Mouse (Mus musculus): ENCODE measurements around the gene Igsf8.

Igsf8 gene

DNA sequence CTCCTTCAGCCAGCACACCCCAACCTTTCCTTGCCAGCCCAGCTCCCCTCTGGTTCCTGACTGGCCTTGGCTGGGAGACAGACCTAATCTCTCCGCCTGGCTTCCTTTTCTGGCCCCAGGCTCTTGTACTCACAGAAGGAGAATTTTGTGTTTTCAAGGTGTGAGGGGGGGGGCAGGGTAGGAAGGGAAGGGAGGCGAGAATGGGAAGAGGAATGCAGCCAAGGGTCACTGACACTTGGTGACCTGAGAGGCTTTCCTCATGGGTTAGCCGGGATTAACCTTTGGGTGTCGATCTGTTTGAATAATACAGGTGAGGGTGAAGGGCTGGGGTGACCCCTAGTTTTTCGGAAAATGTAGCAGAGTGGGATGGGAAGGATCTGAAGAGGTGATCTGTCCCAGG is 12.7 kb downstream of the Igsf8 start:
- DNase-seq: no peak

DNA sequence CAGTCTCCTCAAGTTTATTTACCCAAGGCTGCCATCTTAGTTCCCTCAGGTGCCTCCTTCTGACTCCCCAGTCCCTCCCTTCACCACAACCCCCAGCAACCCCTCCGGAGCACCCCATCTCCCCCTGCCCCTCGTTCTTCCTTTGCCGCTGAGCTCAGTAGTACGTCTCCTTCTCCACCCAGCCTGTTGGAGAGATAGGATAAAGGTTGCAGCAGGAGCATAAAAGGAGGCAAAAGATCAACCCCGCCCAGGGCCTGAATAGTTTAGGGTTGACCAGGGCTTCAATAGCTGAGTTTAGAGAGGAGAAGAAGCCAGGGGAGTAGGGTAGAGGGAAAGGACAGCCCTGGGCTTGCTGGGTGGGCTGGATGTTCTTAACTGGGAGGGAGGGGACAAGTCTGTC is 13.1 kb downstream of the Igsf8 start:
- no peak for DNase-seq

DNA sequence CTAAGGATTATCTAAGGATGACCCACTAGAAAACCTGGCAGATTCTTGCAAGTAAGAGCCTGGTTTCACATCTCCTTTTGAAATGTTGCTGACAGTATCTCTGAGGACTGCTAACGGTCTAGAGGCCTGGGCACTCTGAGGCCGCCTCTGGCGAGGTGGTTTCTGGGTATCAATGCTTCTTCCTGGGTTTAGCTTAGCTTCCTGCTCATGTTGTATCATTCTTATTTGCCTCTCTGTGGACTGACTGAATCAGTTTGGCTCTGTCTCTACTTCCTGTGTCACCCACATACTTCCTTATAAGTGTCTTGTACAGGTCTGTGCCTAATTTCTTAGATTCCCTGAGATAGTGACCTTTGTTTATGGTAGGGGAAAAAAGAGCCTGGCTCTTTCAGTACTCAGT is 15.7 kb downstream of the Igsf8 start:
- no peak for DNase-seq

DNA sequence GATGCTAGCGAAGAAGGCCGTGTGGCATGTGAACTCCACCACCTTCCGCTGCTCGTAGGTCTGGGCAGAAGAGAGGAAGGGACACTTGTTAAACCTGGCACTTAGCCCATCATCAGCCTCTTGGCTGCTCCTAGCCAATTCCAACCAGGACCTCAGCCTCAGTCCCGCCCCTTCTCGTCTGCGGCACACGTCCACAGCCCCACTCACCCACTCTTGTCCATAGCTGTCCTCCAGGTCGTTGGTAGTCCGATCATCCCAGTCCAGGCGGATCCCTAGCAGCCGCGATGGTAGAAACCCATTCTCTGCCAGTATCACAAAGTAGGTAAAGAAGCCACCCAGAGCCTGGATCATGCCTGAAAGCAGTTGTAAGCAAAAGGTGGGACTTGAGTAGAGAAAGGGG is 16.9 kb downstream of the Igsf8 start:
- DNase-seq: no peak

DNA sequence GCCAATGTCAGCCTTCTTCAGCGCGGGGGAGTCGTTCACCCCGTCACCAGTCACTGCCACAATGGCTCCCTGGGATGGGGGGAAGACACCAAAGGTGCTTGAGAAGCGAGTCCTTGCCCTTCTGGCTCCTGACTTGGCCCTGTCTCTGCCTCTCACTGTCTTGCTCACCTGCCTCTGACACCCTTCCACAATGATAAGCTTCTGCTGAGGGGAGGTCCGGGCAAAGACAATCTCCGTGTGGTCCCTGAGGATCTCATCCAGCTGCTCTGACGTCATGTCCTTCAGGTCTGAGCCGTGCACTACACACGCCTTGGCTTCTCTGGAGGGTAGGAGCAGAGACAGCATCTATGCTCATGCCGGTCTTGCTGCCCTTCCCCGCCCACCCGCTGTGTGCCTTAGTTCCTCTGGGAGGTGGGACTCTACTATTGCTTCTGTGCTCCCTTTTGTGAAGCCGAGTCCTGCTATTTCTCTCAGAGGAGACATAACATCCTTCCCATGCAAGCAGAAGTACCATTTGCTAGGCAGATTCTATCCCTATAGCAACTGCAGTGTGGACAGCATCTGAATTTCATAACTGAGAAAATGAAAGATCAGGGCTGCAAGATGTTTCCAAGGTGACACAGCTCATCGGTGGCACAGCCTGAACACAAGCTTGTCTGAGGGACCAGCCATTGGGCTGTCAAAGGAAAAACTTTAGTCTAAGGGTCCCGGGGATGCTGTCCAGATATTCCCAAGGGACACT is 18.5 kb downstream of the Igsf8 start:
- DNase-seq: no peak

DNA sequence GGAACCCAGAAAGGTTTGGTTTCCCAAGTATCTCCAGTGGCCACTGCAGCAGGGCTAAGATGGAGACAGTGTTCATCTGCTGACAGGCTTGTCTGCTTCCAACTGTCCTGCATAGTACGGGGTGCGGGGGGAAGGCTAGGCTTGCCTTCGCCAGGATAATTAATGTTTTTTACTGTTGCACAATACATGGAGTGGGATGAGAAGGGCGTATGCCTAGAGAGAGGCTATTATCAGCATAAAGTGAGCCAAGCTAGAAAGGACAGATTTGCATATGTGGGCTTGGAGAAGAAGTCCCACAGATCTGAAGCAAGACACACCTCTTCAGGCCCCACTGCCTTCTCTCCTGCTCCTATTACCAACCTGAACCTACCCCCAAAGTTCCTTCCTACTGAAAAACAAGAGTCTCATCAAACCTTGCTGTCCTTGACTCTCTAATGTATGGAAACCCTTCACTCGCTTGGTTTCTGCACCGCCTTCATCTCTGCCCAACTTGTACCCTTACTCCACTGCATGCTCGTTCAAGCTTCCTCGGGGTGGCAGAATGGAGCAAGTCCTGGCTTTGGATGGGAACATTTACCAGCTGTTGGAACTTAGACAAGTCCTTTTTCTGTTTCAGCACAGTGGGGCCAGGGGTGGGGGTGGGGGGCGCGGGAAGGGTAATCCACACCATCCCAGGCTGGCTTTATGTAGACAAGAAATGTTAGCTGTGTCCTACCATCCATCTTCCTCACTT is 20.2 kb downstream of the Igsf8 start:
- DNase-seq: no peak

DNA sequence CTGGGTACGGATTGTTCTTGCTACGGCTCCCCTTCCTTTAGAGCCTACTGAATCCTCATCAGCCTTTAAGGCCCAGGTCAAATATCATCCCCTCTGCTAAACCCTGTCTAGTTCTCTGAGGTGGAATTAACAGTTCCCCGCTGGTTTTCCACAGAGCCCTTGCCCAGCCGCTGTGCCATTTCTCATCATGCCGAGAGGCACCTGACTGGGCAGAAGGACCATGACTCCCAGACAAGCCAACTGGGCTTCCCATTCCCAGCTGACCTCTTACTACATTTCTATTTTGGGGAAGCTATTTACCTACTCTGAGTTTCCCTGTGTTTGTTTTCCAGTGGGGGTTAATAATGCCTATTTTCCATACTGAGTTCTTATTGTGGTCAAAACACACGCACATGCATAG is 21.6 kb downstream of the Igsf8 start:
- no peak for DNase-seq

DNA sequence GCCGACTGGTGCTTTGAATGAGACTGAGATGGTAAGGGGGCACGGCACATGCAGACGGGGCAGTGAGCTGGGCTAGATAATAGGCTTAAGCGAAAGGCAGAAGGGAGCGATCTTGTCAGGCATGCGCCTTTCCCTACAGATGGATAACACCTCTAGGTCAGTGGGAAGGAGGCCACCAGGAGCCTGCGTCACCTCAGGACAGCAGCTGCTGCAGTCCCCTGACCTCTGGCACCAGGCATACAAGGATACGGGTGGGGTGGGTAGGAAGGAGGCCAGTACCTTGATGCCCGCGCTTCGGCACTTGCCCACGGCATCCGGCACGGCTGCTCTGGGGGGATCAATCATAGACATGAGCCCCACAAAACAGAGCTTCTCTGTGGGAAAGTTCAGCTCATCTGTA is 22.8 kb downstream of the Igsf8 start:
- DNase-seq: no peak

DNA sequence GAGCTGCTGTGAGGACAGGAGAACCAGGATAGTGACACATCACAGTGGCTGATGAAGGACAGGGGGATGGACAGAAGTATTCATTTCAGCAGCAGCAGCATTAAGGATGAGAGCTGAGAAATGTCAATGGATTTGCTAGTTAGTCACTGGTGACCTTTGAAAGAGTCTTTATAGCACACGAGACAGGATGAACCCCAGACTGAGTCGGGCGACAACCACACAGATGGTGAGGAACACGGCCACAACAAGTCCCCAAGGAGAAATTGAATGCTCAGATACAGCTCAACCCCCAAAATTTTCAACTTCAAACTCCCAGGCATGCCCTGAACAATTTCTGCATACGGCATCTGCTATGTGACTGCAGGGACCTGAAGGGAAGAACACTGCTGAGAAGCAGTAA is 25.3 kb downstream of the Igsf8 start:
- no peak for DNase-seq

DNA sequence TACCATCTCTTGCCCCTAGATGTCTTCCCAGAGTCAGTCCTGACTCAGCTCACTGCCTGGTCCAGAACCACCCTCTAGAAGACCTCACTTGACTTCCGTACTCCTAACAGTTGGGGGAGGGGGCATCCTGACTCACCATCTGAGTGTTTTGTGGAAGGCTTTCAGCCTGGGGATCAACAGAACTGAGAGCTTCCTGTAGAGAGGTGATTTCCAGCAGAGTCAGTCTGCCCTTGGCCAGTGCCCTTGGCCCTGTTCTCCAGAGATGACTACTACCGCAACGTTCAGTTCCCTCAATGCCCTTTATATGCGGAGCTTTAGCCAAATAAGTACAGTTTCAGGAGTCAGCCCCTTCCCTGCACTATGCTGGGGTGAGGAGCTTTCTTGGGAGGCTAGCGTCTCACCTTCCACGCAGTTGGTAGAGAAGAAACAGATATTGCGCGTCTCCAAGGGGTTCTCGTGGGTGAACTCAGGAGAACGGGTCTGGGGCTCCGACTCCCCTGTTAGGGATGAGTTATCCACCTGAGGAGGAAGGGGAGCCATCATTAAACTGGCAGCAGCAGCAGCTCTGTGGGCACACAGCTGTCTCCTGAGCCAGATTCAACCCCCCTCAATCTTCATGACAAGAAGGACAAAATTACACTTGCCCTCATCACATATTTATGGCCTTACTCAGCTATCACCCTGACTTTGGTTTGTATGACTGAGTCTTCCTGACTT is 27.6 kb downstream of the Igsf8 start:
- DNase-seq: no peak

DNA sequence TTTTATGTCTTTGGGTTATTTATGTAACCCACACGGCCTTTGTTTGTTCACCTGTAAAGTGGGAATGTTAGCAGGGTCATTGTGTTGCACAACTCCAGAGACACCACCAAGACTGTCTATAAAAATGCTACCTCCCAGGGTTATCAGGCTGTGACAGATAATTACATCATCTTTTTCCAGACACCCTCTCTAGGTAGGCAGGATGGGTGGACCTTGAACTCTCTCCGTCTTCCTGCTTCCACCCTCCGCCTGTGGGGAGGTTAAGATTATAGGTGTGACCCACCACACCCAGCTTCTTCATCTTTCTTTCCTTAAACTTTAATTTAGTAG is 28.1 kb downstream of the Igsf8 start:
- no peak for DNase-seq

DNA sequence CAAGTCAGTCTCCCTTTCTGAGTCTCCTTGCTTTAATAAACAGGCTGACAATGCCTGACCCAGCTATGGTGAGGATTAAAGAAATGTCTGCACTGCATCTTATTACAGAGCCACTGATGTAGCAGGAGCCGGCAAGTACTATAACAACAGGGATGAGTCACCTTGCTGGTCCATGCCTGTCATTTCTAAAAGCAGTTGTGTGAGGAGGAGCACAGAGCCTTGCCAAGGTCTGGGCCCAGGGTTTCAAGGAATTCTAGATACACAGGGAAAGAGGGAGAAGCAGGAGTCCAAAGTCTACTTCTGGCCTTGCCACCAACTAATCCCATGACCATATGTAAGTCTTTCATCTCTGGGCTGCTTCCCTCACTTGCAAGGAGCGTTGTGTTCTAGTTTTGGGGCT is 31.4 kb downstream of the Igsf8 start:
- no peak for DNase-seq

DNA sequence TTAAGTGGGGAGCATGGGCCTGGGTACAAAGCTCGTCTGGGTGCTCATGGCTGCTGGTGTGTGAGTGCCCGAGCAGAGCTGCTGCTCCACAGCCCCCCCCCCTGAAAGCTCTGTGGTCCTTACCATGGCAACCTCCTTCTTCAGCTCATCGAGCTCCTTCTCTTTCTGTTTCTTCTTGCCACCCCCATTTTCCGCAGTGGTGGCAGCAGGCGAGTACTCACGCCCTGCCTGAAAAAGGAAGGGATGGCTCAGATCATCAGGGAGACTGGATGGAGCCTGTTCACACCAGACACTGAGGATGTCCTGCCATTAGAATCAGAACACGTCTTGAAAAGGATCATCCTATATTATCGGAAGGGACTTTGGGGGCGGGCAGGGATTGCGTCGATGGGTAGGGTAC is 32.0 kb downstream of the Igsf8 start:
- no peak for DNase-seq

DNA sequence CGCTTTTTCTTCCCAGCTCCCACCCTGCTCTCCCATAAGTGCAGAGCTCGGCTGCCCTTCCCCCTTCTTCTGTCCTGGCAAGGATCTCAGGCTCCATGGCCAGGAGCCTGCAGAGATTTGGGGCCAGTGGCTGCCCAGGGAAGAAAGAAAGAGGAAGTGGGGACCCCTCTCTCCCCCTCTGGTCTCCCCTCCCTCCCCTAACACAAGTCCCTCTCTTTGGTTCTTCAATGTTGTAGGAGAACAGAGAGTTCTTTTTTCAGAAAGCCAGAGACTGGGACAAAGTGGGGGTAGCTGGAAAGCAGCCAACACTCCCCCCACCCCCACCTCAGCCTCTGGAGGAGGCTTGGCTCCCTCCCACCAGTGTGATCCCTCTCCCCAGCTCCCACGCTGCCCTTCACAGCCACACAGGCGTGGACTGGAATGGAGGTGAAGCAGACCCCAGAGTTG is 34.3 kb downstream of the Igsf8 start:
- DNase-seq: peak; percentile 50

DNA sequence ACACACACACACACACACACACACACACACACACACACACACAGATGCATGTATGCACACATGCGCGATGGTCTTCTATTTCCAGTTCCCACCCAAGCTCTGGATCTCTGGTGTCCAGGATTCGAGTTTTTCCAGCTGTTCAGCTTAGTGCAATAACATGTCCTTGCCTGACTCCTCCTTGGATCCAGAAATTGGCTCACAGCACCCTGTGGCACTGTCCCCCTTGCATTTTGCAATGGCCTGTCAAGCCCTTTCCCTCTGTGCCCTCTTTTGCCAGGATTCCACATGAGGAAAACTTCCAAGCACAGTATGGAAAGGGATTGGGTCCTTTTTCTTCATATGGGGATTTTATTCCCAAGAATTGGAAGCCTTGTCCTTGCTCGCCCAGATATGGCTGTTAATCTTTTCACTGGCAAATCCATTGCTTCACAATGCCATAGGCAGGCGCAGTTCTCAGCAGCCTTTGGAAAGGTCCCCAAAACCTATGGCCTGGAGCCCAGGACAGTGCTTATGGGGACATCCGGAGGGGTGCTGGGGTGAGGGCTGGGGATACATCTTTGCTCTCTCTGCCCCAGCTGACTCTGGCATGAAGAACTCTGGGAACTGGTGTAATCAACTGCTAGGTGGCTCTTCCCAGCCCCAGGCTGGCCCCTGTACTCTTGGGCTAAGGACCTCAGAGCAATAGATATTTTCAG is 35.5 kb downstream of the Igsf8 start:
- no peak for DNase-seq

DNA sequence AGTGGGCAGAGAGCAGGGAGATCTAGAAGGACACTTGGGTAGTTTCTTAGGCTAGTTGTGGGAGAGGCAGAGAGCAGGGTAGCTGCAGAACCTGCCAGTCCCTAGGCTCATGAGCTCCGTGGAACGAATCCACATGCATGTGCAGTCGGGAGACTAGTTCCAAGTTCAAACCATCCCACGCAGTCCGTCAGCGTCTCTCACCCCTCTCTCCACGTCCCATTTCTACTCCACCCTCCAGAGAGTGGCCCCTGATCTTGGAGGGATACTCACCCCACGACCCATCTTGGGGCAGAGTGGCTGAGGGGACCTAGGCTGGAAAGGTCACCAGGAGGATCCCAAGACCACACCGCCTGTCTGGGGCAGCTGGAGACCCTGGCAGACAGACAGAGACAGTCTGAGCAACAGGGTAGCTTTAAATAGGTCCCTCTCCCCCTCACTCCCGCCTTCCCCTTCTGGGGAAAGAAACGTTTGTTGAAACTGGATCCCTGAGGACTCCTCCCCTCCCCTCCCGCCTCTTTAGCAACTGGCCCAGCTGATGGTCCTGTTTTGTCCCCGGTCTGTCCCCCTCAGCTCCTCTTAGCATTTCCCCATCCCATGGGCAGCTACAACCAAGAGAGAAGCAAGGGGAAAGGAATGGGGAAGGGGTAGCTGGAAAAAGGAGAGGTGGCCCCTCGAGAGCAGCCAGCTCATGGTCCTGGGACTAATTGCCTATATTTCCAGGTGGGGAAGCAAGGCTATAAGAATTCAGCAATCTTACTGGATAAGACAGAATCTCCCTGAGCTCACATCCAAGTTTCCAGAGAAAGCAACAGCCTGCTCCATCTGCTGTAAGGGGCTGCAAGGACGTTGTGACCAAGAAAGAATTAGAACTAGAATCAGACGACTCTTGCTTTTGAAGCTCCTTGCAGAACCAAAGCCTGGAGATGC is 36.4 kb downstream of the Igsf8 start, which contains the start of gene Atp1a2:
Atp1a2 (minus strand) TSS at position 454 of the 927 bp plus-strand sequence.
- no peak for DNase-seq

DNA sequence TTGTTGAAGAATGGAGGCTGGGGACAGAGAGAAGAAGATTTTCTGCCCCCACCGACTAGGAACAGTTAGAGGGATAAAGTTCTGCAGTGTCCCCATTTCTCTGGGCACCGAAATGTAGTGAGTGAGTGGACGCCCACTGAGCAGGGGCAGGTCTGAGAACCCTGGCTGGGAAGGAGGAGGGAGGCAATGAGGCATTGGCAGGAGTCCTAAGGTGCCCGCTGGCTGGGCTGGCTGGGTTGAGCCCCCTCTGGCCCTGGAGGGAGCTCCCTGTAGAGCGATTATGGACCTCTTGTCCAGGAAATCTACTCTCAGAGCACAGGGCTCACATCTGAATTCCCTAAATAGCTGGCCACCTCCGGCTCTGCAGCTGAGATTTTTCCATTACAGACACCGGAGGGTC is 38.1 kb downstream of the Igsf8 start:
- no peak for DNase-seq

DNA sequence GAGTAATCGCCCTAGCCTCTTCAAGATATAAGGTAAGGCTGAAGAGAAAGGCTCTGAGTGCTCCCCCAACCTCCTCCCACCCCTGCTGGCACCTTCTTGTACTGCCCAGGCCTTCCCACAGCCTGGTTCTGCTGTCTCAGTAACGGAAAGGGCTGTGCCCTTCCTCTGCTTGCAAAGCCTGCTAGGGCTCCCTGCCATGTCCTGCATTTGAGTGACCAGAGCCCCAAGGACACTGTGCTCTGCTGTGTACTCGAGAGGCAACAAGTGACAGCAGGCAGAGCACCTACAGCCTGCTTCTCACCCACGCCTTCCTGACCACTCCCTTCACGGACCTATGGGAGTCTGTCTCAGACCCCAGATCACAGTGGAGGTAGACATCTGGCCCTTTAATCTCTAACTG is 38.8 kb downstream of the Igsf8 start:
- no peak for DNase-seq

DNA sequence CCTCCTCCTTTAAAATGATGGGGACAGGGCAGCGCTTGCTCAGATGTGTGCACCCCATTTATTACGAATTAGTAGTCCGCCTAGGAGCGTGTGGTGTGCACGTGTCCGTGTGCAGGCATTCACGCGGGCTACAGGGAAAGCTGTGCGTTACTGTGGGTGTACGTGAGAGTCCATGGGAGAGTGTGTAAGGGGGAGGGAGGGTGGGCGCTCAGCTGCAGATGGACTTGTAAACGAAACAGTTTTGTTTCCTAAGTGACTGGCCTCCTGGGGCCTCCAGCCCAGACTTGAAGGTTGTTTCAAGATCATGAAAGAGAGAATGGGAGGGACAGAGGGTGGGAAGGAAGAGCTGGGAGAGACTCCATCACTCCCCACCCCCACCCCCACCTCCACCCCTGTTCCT is 39.7 kb downstream of the Igsf8 start:
- DNase-seq: no peak

DNA sequence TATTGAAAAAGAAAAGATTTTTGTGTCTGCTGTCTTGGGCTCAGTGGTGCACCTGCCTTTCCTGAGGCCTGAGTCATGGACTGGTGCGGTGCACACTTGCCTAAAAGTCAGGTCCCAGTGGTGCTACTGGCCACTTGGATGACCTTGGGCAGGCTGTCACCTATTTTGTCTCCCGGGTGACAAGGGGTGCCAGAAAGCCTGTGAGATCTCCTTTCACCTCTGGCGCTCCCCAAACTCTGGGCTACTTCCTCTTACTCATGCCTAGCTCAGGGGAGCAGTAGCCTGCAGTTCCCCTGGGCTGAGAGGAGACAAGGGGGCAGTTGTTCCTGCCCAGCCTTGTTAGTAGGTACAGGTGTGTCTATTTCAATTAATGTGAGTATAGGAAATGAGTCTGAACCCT is 40.9 kb downstream of the Igsf8 start:
- DNase-seq: no peak

DNA sequence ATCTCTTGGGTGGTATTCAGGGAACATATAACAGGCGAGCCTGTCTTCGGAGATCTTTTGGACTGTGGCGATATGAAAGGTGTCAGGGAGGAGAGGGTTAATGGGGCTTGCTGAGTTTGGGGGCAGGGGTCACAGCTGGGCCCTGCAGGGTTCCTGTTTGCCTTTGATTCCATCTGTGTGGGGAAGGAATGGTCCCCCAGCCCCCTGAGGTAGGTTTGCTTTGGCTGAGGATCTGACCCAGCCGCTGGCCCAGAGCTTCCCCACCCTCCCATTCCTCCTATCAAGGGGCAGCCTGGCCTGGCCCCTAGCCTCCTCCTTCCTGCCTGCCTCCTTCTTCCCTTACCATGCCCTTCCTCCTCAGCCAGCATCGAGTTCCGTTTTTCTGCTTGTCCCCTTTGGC is 41.4 kb downstream of the Igsf8 start:
- no peak for DNase-seq

DNA sequence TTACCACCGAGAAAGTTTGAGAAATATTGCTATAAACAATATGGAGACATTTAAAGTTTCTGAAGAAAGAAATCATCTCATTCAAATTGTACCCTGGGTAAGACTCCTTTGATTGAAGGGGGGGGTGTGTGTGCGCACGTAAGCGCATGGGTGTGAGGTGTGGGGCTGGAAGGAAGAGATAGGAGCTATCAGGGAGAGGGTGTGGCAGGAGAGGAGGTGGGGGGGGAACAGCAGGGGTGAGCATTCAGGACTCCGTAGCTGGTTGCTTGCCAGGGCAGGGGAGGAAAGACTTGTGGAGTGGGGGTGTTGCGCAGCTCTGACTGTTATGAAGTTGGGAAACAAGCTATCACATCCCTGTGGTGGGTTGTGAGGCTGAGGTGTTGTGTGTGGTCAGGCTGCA is 43.0 kb downstream of the Igsf8 start:
- DNase-seq: no peak
